Mouse (Mus musculus) olfactory bulb, adult 2 months (tissue): ENCODE data around the gene Uchl4.

ENCODE experiments used
- CTCF ChIP-seq: fragments of 200-500 bp; IDR thresholded peaks from 2 replicates; pipeline ENCODE4 v1.5.1; 2012; ENCODE audit warnings: low read depth, mild to moderate bottlenecking, low read length, moderate library complexity; ENCODE audit not compliant: insufficient read depth
- POLR2A ChIP-seq: fragments of 200-500 bp; IDR thresholded peaks from 2 replicates; pipeline ENCODE4 v1.6.1; 2012; ENCODE audit warnings: mild to moderate bottlenecking, low read depth, low read length, moderate library complexity; ENCODE audit not compliant: insufficient read depth

DNA sequence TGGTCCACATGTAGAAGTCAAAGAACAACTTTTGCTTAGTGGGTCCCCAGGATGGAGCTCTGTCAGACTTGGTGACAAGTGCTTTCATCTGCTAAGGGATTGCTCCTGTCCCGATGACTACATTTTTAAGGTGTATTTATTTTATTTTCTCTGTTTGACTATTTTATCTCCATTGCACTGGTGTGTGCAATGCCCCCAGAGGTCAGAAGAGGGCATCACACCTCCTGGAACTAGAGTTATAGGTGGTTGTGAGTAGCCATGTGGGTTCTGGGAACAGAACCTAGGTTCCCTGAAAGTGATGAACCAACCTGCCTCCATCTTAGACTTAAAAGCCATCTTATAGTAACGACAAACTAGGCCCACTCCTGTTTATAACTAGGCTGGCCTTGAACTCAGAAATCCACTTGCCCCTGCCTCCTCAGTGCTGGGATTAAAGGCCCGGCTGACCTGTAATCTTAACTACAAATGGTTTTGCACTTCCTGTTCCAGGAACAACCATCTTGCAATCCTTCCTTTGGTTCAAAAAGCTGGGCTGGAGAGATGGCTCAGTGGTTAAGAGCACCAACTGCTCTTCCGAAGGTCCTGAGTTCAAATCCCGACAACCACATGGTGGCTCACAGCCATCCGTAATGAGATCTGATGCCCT lies 43.8 kb downstream of the Uchl4 start:
- TF ChIP-seq POLR2A (no peak), CTCF (no peak)
